Mouse (Mus musculus): Measurements from ENCODE around the gene Psg29. TPM values are rescaled to one million over a fixed set of nuclear protein-coding genes. Genes with fewer than 3 reads are reported as not detected.

Psg29 gene
- polyA plus RNA-seq (2017; shearing (Covaris generic)), result not detected

GRCm38 (mm10) chr7:17203177-17203576 lies at the start of gene Psg29:
Psg29 (plus strand) TSS chr7:17203477.

Other genes with a start within 250 kb of the Psg29 start
- gene Pnmal1, start 243.8 kb upstream of the Psg29 start, polyA plus RNA-seq (2017; shearing (Covaris generic)), result 0.06 TPM
- gene Gm42372, start 220.4 kb upstream of the Psg29 start, polyA plus RNA-seq (2017; shearing (Covaris generic)), result 4.5 TPM
- not detected for gene Ccdc8, start 210.8 kb upstream of the Psg29 start, polyA plus RNA-seq (2017; shearing (Covaris generic))
- gene Ppp5c, start 175.6 kb upstream of the Psg29 start, polyA plus RNA-seq (2017; shearing (Covaris generic)), result 118 TPM
- 1.4 TPM for gene Hif3a, start 141.1 kb upstream of the Psg29 start, polyA plus RNA-seq (2017; shearing (Covaris generic))
- 1.1 TPM for gene Psg16, start 129.4 kb upstream of the Psg29 start, polyA plus RNA-seq (2017; shearing (Covaris generic))
- gene Ceacam3, start 53.2 kb upstream of the Psg29 start, polyA plus RNA-seq (2017; shearing (Covaris generic)), result not detected

Measured in activated CD4-positive, CD25-positive, alpha-beta regulatory T cell, adult 9 weeks (primary cell).